Mouse (Mus musculus) gastrocnemius, postnatal 10 days (tissue): ENCODE results near the gene Oat. TPM values are rescaled to one million over a fixed set of nuclear protein-coding genes. Genes with fewer than 3 reads are reported as not detected.

Experiments
- DNase-seq: peaks from one replicate; pipeline ENCODE4 v3.0.0; 2021; ENCODE audit warnings: mixed read lengths
- total RNA-seq, 2 experiments: library from RNA; stranded (reverse); gene quantifications; 2 replicates each; pipeline ENCODE4 v1.2.3; 2021

Oat gene
- total RNA-seq, 2 experiments from 2014 or later, result 84.0 to 92.9 TPM

DNA sequence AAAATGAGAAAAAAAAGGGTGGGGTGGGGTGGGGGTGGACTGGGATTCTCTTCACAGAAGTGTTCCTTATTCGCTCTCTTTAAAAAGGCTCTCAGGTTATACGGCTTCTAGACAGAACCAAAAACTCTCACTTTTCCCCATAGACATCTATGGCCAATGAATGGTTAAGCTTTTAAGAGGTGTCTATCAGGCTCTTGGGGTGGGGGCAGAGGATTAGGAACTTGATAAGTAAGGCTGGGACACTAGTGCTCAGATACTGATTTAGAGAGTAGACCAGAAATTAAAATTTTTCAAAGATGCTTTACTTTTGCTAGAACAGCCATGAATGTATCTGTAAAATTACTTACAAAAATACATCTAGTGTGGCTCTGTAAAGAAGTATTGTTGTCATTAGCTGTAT is 18.1 kb upstream of the Oat start:
- no peak for DNase-seq

GRCm38 (mm10) chr7:132593762-132594161 is 17.6 kb upstream of the Oat start:
- no peak for DNase-seq

DNA sequence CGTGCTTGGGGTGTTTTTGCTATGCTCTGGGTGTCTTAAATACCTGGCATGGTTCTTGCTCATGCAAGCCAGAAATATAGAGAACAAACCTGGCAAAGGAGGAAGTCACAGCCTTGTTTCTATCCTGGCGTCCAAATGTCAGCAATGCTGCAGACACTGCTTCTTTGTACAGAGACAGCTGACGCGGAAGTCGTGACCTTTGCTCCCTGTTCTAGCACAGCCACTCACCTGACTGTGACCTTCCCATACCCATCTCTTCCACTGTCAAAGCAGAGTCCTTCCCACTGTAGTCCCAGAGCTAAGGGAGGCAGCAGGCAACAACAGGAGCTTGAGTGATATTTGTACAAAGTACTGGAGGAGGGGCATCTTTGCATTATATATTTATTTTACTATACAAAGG is 13.4 kb upstream of the Oat start:
- DNase-seq, result no peak

DNA sequence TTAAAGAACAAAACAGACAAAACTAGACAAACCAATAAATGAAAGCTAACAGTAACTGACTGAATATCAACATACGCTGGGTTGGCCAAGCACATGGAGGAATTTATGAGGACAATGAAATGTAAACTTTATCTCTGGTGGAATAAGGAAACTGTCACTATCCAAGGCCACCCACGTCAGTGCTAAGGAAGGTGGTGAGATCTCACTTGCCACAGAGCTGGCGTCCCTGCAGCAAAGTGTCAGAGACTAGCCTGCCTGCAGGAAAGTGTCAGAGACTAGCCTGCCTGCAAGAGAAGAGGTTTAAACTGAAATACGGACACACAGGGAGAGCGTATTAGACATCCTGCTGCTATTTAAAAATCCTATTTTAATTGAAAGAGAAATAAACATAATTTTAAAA is 11.0 kb upstream of the Oat start:
- no peak for DNase-seq

GRCm38 (mm10) chr7:132585695-132586491 is 9.7 kb upstream of the Oat start:
- no peak for DNase-seq

DNA sequence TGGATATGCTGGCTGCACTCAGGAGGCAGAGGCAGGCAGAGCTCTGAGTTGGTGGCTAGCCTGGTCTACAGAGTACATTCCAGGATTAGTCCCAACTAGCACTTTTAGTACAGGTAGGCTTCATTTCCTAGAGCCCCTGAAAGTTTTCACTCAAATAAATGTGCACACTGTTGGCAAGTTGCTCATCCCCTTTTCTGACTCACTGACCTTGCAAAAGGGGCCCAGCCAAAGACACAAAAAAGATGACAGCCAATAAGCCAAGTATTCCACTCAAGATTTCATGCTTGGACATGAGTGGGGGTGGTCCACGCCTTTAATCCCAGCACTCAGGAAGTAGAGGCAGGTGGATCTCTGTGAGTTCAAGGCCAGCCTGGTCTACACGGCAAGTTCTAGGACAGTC is 5.2 kb upstream of the Oat start:
- DNase-seq, result no peak

DNA sequence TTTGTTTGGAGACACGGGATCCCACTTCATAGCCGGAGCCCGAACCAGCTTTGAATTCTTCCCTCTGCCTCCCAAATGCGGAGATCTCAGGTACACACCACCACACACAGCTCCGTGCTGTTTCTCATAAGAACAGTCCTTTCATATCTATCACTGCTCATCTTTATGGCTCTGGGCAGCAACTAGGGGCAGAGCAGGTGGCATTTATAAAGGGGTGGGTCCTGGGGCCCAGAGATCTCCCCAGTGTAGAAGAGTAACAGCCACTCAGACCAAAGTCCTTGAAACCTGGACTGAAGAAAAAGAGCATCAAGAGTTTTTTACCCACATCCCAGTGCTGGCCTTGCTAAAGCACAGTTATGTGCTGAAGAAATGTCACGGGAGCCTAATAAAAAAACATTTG is 4.3 kb upstream of the Oat start:
- no peak for DNase-seq

- no peak for DNase-seq
Measured at GRCm38 (mm10) chr7:132576891-132577290, 693 bp upstream of the Oat start.

- DNase-seq, result peak; percentile 87
Measured at GRCm38 (mm10) chr7:132575623-132576022, 575 bp downstream of the Oat start.

DNA sequence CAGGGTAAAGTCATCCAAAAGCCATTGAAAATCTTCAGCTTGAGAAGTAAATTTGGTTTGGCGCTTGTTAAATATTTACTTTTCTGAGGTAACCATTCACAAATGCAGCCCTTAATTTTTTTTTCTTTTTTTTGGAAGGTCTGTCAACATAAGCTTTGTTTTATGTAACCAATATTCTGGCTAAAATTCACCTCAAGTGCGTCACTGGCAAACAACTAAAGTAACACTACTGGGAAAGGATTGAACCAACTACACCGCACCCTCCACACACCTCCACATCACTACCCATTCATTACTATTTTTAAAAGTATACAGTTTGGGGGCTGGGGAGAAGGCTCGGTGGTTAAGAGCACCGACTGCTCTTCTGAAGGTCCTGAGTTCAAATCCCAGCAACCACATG is 1.6 kb downstream of the Oat start:
- DNase-seq, result no peak

GRCm38 (mm10) chr7:132573205-132573604 is 3.0 kb downstream of the Oat start:
- no peak for DNase-seq

DNA sequence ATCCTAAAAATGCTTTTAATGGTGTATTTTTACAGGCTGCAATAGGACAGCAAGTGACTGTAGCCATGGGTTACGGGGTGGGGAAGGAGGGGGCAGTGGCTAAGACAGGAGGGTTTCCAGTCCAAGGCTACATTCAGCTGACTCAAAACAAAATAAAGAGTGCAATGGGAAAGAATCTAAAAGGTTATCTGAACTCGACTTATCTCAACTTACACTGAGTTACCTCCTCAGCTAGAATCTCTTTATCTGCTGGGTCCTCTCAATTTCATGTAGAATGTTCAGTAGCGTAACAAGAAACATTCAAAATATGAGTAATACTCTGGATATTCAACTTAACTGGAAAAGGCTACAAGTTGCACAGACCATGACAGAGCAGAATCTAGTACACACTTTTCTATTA is 3.5 kb downstream of the Oat start:
- no peak for DNase-seq

DNA sequence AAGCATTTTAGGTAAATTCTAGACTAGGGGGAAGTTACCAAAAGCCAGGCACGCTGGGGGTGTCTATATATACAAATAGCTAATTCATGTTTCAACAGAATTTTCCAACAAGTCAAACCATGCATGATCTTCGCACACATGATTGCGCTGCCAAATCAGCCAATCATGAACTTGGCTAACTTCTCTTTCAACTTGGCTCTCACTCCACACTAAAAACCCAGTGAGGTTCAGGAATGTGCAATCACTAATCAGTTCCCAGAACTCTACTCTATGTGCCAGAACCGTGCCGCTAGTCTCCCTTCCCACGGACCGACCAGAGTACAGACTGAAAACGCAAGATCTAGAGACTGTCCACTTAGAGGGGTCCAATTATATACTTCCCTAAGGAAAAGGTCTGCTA is 4.7 kb downstream of the Oat start:
- no peak for DNase-seq

- DNase-seq, result no peak
Measured at GRCm38 (mm10) chr7:132570071-132570470, 6.1 kb downstream of the Oat start.

DNA sequence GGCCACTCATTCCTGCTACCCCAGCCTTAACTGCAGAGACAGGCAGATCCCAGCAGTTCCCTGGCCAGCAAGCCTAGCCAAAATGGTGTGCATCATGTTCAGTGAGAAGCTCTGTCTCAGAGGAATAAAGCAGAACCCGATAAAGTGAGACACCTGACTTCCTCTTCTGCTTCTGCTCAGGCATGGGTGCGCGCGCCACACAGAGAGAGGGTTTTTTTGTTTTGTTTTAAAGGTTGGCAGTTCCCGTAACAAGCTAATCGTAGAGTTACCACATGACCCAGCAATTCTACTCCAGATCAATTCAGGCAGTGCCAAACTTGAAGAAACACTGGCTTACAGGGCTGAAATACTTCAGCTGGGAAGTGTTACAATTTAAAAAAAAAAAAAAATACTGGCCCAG is 7.4 kb downstream of the Oat start:
- no peak for DNase-seq

- DNase-seq, result no peak
Measured at GRCm38 (mm10) chr7:132565831-132566230, 10.4 kb downstream of the Oat start.

GRCm38 (mm10) chr7:132559138-132559766 is 16.9 kb downstream of the Oat start:
- DNase-seq, result no peak

DNA sequence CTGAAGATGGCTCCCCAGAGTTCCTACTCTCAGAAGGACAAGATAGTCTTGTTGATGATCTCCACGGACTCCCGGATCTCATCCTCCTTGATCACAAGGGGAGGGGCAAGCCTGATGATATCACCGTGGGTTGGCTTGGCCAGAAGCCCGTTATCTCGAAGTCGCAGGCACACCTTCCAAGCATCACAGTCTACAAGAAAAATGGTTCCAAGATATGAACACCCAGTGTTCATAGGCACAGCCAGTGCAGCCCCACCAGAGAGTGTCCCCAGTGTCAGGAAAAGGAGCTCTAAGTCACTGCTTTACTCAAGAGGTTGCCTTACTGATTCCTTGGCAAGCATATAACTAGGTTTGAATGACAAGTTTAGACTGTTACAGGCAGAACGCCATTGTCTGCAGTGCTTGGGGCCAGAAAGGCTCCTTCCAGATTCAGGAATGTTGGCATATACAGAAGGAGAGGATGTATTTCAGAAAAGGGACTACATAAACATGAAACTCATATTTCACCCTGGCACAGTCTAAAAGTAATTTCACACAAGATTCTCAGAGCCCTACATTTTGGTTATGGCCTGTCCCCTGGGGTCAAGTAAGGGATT is 18.0 kb downstream of the Oat start:
- DNase-seq, result no peak

DNA sequence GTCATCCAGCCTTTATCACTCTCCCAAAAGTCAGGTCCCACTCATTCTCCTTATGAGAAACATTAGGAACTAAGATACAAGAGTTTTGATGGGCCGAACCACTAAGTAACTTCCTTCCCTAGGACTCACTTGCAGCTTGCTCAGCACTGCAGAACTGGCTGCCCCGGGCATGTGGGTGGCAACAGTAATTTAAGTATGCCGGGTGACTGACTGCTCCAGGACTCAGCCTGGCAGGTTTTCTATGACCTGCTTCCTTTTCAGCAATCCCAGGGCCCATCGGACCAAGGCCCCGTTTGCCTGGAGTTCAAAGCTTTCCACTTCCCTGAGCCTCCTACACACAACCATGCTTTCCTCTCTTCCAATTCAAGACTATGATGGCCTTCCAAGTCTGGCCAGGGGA is 19.6 kb downstream of the Oat start:
- DNase-seq, result no peak

DNA sequence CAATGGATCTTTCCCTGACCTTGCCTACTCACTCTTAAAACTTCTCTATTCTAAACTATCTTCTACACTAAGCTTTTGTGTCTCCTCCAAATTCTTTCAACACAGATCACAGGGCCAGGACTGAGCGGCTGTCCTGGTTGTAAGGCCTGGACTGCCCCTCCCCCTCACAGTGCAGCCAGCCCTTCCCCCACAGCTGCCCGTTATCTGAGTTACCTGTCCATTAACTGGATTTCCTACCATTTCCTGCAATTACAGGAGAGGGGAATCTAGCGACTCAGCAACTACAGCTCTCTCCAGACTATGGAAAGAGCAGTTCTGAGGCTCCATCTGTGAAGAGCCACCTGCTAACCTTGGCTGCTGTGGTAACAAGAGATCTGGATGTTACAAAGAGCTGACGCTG is 20.3 kb downstream of the Oat start:
- DNase-seq, result no peak

GRCm38 (mm10) chr7:132554091-132554490 is 22.1 kb downstream of the Oat start:
- no peak for DNase-seq

- peak; percentile 97 for DNase-seq
Measured at GRCm38 (mm10) chr7:132551351-132552126, 24.7 kb downstream of the Oat start.

DNA sequence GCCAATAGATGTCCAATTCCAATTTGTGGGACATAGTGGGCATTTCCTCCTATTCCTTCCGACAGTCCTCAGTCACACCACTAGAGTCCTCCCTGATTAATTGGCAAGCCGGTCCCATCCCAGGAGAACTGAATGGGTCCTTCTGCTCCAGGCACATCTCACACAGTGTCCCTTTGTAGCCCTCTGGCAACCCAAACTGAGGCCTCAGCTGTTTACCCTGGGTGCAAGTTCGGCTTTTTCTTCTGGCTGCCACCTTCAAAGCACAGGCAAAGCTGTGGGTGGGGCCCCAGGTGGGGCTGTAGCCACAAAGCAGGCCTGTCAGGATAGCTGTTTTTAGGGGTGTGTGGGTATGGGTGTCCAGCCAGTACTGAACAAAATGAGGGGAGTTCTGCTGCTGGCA is 29.1 kb downstream of the Oat start:
- no peak for DNase-seq
